Mouse (Mus musculus) lung, postnatal 0 days (tissue): ENCODE data around the gene Gatad2a. TPM values are rescaled to one million over a fixed set of nuclear protein-coding genes. Genes with fewer than 3 reads are reported as not detected.
A peak's percentile ranks its signal among the peaks of the same experiment; 100 is the strongest.

Experiments used
- ATAC-seq: fragments of 200-750 bp; cut with Nextera tagmentation; 2 replicates; pipeline ENCODE4 v1.8.0; 2017; ENCODE audit warnings: moderate library complexity
- DNase-seq: peaks from one replicate; pipeline ENCODE4 v3.0.0-alpha.2; 2016; ENCODE audit warnings: low spot score
- H3K27ac ChIP-seq: fragments of 300-500 bp; sonication (generic); 2 replicates; pipeline ENCODE4 v1.5.1; 2014; ENCODE audit warnings: antibody characterized with exemption, mild to moderate bottlenecking, low read length, mixed read lengths
- H3K27me3 ChIP-seq: fragments of 300-500 bp; sonication (generic); replicated peaks from 2 replicates; pipeline ENCODE4 v1.6.1; 2014; ENCODE audit warnings: low read length, mixed read lengths; ENCODE audit not compliant: insufficient read depth
- H3K36me3 ChIP-seq: fragments of 300-500 bp; sonication (generic); 2 replicates; pipeline ENCODE4 v1.6.1; 2014; ENCODE audit warnings: low read length, mixed read lengths; ENCODE audit not compliant: insufficient read depth
- H3K4me1 ChIP-seq: fragments of 300-500 bp; sonication (generic); 2 replicates; pipeline ENCODE4 v1.6.1; 2014; ENCODE audit warnings: antibody characterized with exemption, low read depth, low read length, mixed read lengths; ENCODE audit not compliant: insufficient read depth
- H3K4me2 ChIP-seq: fragments of 300-500 bp; sonication (generic); replicated peaks from 2 replicates; pipeline ENCODE4 v1.6.1; 2014; ENCODE audit warnings: low read depth, mild to moderate bottlenecking, low read length, moderate library complexity, mixed read lengths
- H3K4me3 ChIP-seq: fragments of 300-500 bp; sonication (generic); 2 replicates; pipeline ENCODE4 v1.5.1; 2014; ENCODE audit warnings: low read depth, low read length
- H3K9ac ChIP-seq: fragments of 300-500 bp; sonication (generic); replicated peaks from 2 replicates; pipeline ENCODE4 v1.6.1; 2014; ENCODE audit warnings: low read depth, mild to moderate bottlenecking
- H3K9me3 ChIP-seq: fragments of 300-500 bp; sonication (generic); 2 replicates; pipeline ENCODE4 v1.6.1; 2016; ENCODE audit warnings: low read length, mixed read lengths
- CTCF ChIP-seq: IDR thresholded peaks from 2 replicates; pipeline ENCODE4 v1.5.1; 2016; ENCODE audit warnings: antibody characterized with exemption, mild to moderate bottlenecking
- EP300 ChIP-seq: IDR thresholded peaks from 2 replicates; pipeline ENCODE4 v1.6.1; 2016; ENCODE audit warnings: antibody characterized with exemption, mild to moderate bottlenecking, control low read depth
- WGBS: fragments of 180-500 bp; shearing (Covaris S2); extraction: QIAGEN DNeasy Blood & Tissue Kit; methylation state at CpG from one replicate; pipeline ENCODE4 v1.1.7; 2014; 5-methylcytosine and 5-hydroxymethylcytosine counted together
- polyA plus RNA-seq: library from polyadenylated mRNA; unstranded; fragments of >200 nt; fragmentation: Nextera tagmentation; extraction: Ambion mirVana; gene quantifications from 2 replicates; pipeline ENCODE4 v1.2.1, GENCODE M21; 2015

Gatad2a gene
- polyA plus RNA-seq, 1 experiment from 2014 or later = 40.9 TPM

DNA sequence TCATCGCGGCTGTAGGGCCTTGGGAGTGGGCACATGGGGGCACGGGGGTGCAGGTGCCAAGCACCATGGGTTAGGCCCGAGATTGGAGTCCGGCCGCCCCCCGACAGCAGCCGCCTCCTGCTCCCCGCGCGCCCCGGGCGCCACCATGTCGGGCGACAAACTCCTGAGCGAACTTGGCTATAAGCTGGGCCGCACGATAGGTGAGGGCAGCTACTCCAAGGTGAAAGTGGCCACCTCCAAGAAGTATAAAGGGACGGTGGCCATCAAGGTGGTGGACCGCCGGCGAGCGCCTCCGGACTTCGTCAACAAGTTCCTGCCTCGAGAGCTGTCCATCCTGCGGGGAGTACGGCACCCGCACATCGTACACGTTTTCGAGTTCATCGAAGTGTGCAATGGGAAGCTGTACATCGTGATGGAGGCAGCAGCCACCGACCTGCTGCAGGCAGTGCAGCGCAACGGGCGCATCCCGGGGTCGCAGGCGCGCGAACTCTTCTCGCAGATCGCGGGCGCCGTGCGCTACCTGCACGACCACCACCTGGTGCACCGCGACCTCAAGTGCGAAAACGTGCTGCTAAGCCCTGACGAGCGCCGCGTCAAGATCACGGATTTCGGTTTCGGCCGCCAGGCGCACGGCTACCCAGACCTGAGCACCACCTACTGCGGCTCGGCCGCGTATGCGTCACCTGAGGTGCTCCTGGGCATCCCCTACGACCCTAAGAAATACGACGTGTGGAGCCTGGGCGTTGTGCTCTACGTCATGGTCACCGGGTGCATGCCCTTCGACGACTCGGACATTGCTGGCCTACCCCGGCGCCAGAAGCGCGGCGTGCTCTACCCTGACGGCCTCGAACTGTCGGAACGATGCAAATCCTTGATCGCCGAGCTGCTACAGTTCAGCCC is 93.8 kb downstream of the Gatad2a start, which contains the start of the genes Tssk6, Ndufa13 and Yjefn3:
Tssk6 (plus strand) TSS at position 22 of the 900 bp plus-strand sequence.
Ndufa13 (minus strand) TSS at position 396 of the 900 bp plus-strand sequence.
Yjefn3 (minus strand) TSS at position 550 of the 900 bp plus-strand sequence.
- Histone ChIP-seq H3K4me2 (peak within 1 kb of the TSS; percentile 88), H3K4me3 (peak within 1 kb of the TSS; percentile 74), H3K9me3 (no peaks in the 10 kb centered on the region), H3K4me1 (peaks cover 16% of the 10 kb centered on the region), H3K27me3 (no peaks in the 10 kb centered on the region), H3K9ac (peak within 1 kb of the TSS; percentile 63), H3K36me3 (no peaks in the 10 kb centered on the region; the same call in 1 of the 2 replicates), H3K27ac (peak within 1 kb of the TSS; percentile 71)
- TF ChIP-seq EP300 = no peak
- TF ChIP-seq CTCF = peak; percentile 20
- 4% methylated on average over 79 of the region's 89 CpGs for WGBS
- DNase-seq (peak; percentile 37), ATAC-seq (peak; percentile 38)

DNA sequence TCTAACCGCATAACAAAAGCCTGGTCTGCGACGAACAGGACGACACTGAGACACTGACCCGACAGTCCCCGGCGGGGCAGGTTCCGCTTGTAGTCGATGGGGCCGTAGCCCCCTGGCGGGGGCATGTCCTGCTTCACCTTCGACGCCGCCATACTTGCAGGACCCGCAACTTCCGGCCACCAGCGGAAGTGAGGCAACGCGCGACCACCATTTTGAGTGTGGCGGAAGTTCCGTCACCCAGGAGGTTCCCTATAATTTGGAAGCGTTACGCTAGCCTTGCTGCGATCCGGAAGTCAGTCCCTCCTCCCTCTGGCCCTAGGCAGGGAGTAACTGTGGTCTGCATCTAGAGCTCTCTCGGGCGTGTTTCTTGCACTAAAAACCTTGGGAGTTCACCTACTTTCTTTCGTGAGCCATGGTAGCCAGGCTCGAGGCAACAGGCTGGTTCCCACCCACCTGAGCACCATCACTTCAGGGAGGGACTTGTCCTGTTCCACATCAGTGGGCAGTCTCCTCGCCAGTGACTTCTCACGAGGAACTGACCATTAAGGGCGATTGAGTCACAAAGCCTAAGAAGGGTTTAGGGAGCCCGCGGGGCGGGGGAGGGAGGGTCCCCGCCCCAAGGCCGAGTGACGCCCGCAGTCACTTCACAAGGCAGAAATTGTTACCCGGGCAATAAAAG is 94.6 kb downstream of the Gatad2a start:
- H3K27ac ChIP-seq = peak overlapping the region; percentile 71
- peak overlapping the region; percentile 63 for H3K9ac ChIP-seq
- TF ChIP-seq EP300 (peak; percentile 43; the same call in 1 of the 2 replicates), CTCF (peak; percentile 75)
- H3K36me3 ChIP-seq = no peaks in the 10 kb centered on the region
- H3K4me1 ChIP-seq = peaks cover 16% of the 10 kb centered on the region
- DNase-seq (peak; percentile 97), ATAC-seq (peak; percentile 78)
- H3K4me2 ChIP-seq = peak overlapping the region; percentile 88
- no peaks in the 10 kb centered on the region for H3K27me3 ChIP-seq
- no peaks in the 10 kb centered on the region for H3K9me3 ChIP-seq
- peak overlapping the region; percentile 74 for H3K4me3 ChIP-seq
- 1% methylated on average over 41 of the region's 41 CpGs for WGBS

DNA sequence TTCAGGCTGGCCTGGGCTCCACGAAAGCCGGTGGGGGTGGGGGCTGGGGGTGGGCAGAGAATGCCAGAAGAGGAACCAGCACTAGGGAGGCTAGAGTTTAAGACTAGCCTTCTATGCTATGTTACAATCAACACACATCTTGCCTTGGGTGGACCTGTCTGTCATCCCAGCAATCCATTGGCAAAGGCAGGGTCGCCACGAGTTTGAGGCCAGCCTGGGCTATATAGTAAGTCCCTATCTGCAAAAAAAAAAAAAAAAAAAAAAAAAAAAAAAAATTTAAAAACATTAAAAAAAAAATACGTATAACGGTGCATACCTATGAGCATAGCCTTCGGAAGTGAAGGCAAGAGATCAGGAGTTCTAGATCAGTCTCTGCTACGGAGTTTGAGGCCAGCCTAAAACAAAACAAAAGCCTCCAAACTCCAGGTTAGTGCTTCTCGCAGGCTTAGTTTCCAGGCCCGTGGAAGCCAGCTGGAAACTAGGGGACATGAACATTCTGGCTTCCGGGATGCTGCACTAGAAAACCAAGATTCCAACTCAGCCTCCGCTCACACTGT is 95.2 kb downstream of the Gatad2a start:
- no peak for DNase-seq
- 12% methylated on average over 12 of the region's 12 CpGs for WGBS
- Histone ChIP-seq H3K4me3 (peak overlapping the region; percentile 74), H3K36me3 (no peaks in the 10 kb centered on the region), H3K27ac (peak overlapping the region; percentile 71), H3K4me1 (peaks cover 16% of the 10 kb centered on the region), H3K4me2 (peak overlapping the region; percentile 88), H3K9ac (peak overlapping the region; percentile 63), H3K27me3 (no peaks in the 10 kb centered on the region), H3K9me3 (no peaks in the 10 kb centered on the region)
- TF ChIP-seq CTCF (no peak), EP300 (no peak)
- no peak for ATAC-seq

DNA sequence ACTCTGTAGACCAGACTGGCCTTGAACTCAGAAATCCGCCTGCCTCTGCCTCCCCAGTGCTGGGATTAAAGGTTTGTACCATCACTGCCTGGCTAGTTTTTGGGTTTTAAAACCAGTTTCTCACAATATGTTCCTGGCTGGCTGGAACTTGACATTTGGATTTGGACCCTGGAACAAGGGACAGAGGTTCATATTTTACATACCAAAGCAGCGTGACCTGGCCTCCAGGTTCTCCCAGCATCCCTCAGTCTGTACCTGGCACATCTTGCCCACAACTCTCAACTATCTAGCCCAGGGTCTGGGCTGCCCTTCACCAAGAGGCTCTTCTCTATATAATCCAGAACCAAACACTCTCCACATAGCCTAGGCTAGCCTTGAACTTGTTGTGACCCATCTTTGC is 96.3 kb downstream of the Gatad2a start:
- WGBS = 94% methylated on average over 2 of the region's 2 CpGs

DNA sequence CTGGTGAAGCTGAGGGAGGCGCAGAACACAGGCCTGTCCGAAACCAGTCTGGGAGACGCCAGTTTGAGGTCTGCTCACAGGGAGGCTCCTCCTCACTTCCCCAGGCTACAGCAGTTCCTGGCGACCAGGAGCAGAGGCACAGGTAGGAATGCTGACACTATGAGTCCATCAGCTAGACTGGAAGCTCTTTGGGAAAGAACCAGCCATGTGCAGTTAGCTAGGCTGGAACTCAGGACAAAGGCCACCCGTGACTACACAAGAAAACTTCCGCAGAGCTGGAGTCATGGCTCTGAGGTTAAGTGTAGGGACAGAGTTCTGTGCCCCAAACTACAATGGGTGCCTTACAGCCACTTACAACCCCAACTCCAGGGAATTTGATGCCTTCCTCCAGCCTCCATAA is 98.3 kb downstream of the Gatad2a start:
- no peaks in the 10 kb centered on the region for H3K27me3 ChIP-seq
- WGBS = 85% methylated on average over 6 of the region's 6 CpGs
- H3K36me3 ChIP-seq = no peaks in the 10 kb centered on the region
- TF ChIP-seq EP300 (no peak), CTCF (no peak)
- DNase-seq (no peak), ATAC-seq (no peak)
- no peaks in the 10 kb centered on the region for H3K9me3 ChIP-seq
- H3K9ac ChIP-seq = no peak overlapping the region
- H3K27ac ChIP-seq = no peak overlapping the region
- H3K4me3 ChIP-seq = no peak overlapping the region
- H3K4me1 ChIP-seq = peaks cover 13% of the 10 kb centered on the region; the same call in 1 of the 2 replicates
- no peak overlapping the region for H3K4me2 ChIP-seq

More for the DNA sequence above, 96.3 kb downstream of the Gatad2a start:
- no peak for TF ChIP-seq CTCF
- no peak for TF ChIP-seq EP300
- H3K4me2 ChIP-seq = no peak overlapping the region
- ATAC-seq (no peak), DNase-seq (no peak)
- H3K9me3 ChIP-seq = no peaks in the 10 kb centered on the region
- H3K4me3 ChIP-seq = no peak overlapping the region
- H3K27ac ChIP-seq = no peak overlapping the region
- no peaks in the 10 kb centered on the region for H3K36me3 ChIP-seq
- no peak overlapping the region for H3K9ac ChIP-seq
- H3K4me1 ChIP-seq = peaks cover 16% of the 10 kb centered on the region
- H3K27me3 ChIP-seq = no peaks in the 10 kb centered on the region
